28 mouse cellular contexts compared by ENCODE assay signal in the genomic region with DNA sequence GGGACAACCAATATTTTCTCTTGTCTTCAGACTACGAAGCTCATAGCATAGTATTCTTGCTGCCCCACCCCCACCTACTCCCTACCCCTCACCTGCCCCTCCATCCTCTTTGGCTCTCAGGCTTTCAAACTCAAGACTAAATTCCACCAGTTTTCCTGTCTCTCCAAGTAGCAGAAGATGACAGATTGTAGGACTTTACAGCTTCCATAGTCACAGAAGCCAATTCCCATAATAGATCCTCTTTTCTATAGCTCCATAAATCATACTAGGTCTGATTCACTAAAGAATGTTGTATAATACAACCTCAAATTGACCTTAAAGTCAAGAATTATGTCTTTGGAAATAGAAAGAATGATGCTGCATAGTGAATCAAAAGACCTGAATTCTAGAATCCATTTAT.
"Had no signal": no experiment of that assay in that cellular context is flagged by ENCODE, and none has a peak within 500 bp of the region (broad histone marks: within the 10 kb centered on the region; RNA-seq: fewer than 3 reads in every experiment).

No protein-coding gene starts in this region.

- H3K27ac ChIP-seq: embryonic facial prominence, embryonic 10.5 days; embryonic facial prominence, embryonic 12.5 days; embryonic facial prominence, embryonic 13.5 days; embryonic facial prominence, embryonic 15.5 days; forebrain, embryonic 10.5 days; forebrain, embryonic 12.5 days; forebrain, embryonic 13.5 days; forebrain, embryonic 15.5 days; gastrocnemius, adult 2 months; heart, adult 2 months; heart, embryonic 10.5 days had no signal

- ATAC-seq: forebrain, embryonic 13.5 days; forebrain, embryonic 14.5 days; forebrain, embryonic 15.5 days; forebrain, embryonic 16.5 days; forebrain, postnatal 0 days had no signal

- H3K4me3 ChIP-seq: embryonic facial prominence, embryonic 10.5 days; embryonic facial prominence, embryonic 12.5 days; embryonic facial prominence, embryonic 13.5 days; embryonic facial prominence, embryonic 15.5 days; erythroblast, embryonic 14.5 days; forebrain, embryonic 10.5 days; forebrain, embryonic 12.5 days; forebrain, embryonic 13.5 days; forebrain, embryonic 15.5 days; gastrocnemius, adult 2 months; heart, adult 2 months; heart, embryonic 10.5 days had no signal

- DNase-seq: cerebellum, adult 8-10 months; cerebellum, adult 9-10 months; cerebellum, adult 9-11 months; cerebellum, postnatal 10 days; cerebellum, postnatal 14 days; cerebellum, postnatal 25 days; cerebellum, postnatal 36 days; embryo, embryonic 11 days; forebrain, postnatal 0 days; gastrocnemius, adult 2 months; gastrocnemius, postnatal 10 days; gastrocnemius, postnatal 14 days; gastrocnemius, postnatal 25 days; gastrocnemius, postnatal 36 days; heart, adult 11 months; heart, adult 2 months had no signal
